Mouse (Mus musculus) brain, adult 10 weeks (tissue): ENCODE results near the gene Med25. TPM values are rescaled to one million over a fixed set of nuclear protein-coding genes. Genes with fewer than 3 reads are reported as not detected.

Source experiments
- polyA plus RNA-seq: library from polyadenylated mRNA; stranded (reverse); fragments of 350-450 nt; fragmentation: Illumina TruSeq; extraction: RNeasy Lipid Tissue Mini Kit (QIAGEN cat#74804); gene quantifications from one replicate; pipeline ENCODE4 v1.2.3, GENCODE M21; 2015; ENCODE audit warnings: low read depth, low replicate concordance

The Med25 gene
- polyA plus RNA-seq, result 56.8 TPM

GRCm38 (mm10) chr7:44892276-44892921 lies at the start of gene Med25:
TSS of gene Med25 (minus strand) at chr7:44892712.

GRCm38 (mm10) chr7:44929204-44930151 lies 37.0 kb upstream of the Med25 start, which contains the start of gene Ap2a1:
TSS of gene Ap2a1 (minus strand) at chr7:44929496.

GRCm38 (mm10) chr7:44895593-44896434 lies 3.3 kb upstream of the Med25 start, which contains the start of gene Fuz:
TSS of gene Fuz (plus strand) at chr7:44896079.

GRCm38 (mm10) chr7:44869697-44870528 lies 22.6 kb downstream of the Med25 start, which contains the start of gene Ptov1:
TSS of gene Ptov1 (minus strand) at chr7:44869788.

GRCm38 (mm10) chr7:44857042-44857552 lies 35.4 kb downstream of the Med25 start, which contains the start of gene Pnkp:
TSS of gene Pnkp (plus strand) at chr7:44857139.

GRCm38 (mm10) chr7:44848561-44849415 lies 43.7 kb downstream of the Med25 start, which contains the start of the genes Akt1s1 and Tbc1d17:
TSS of gene Akt1s1 (plus strand) at chr7:44848991.
TSS of gene Tbc1d17 (minus strand) at chr7:44849079.

Other genes with a start within 250 kb of the Med25 start
- 18.8 TPM for gene Myh14, start 221.9 kb downstream of the Med25 start, polyA plus RNA-seq
- not detected for gene Izumo2, start 184.0 kb downstream of the Med25 start, polyA plus RNA-seq
- 30.2 TPM for gene Vrk3, start 144.3 kb downstream of the Med25 start, polyA plus RNA-seq
- gene Zfp473, start 141.7 kb downstream of the Med25 start, polyA plus RNA-seq, result 0.91 TPM
- gene Nup62, start 76.6 kb downstream of the Med25 start, polyA plus RNA-seq, result 24.4 TPM
- gene Il4i1, start 76.3 kb downstream of the Med25 start, polyA plus RNA-seq, result 0.34 TPM
- 22.3 TPM for gene Atf5, start 76.1 kb downstream of the Med25 start, polyA plus RNA-seq
- gene Akt1s1, start 43.7 kb downstream of the Med25 start, polyA plus RNA-seq, result 53.1 TPM
- gene Tbc1d17, start 43.6 kb downstream of the Med25 start, polyA plus RNA-seq, result 63.8 TPM
- gene Pnkp, start 35.6 kb downstream of the Med25 start, polyA plus RNA-seq, result 27.9 TPM
- gene Ptov1, start 22.9 kb downstream of the Med25 start, polyA plus RNA-seq, result 258 TPM
- 21.6 TPM for gene Fuz, start 3.4 kb upstream of the Med25 start, polyA plus RNA-seq
- gene Ap2a1, start 36.8 kb upstream of the Med25 start, polyA plus RNA-seq, result 188 TPM
- gene Tsks, start 50.5 kb upstream of the Med25 start, polyA plus RNA-seq, result 1.3 TPM
- gene Cpt1c, start 82.1 kb upstream of the Med25 start, polyA plus RNA-seq, result 76.4 TPM
- gene Prmt1, start 93.9 kb upstream of the Med25 start, polyA plus RNA-seq, result 235 TPM
- 45.8 TPM for gene Irf3, start 104.9 kb upstream of the Med25 start, polyA plus RNA-seq
- 3.6 TPM for gene Bcl2l12, start 106.0 kb upstream of the Med25 start, polyA plus RNA-seq
- 83.6 TPM for gene Scaf1, start 123.7 kb upstream of the Med25 start, polyA plus RNA-seq
- gene Rras, start 125.2 kb upstream of the Med25 start, polyA plus RNA-seq, result 17.7 TPM
- gene Prr12, start 160.2 kb upstream of the Med25 start, polyA plus RNA-seq, result 23.9 TPM
- 64.6 TPM for gene Nosip, start 169.7 kb upstream of the Med25 start, polyA plus RNA-seq
- gene Prrg2, start 170.0 kb upstream of the Med25 start, polyA plus RNA-seq, result 11.6 TPM
- 6.6 TPM for gene Rcn3, start 199.5 kb upstream of the Med25 start, polyA plus RNA-seq
- 20.1 TPM for gene Fcgrt, start 211.1 kb upstream of the Med25 start, polyA plus RNA-seq
- gene Rps11, start 231.7 kb upstream of the Med25 start, polyA plus RNA-seq, result 807 TPM
- gene Rpl13a, start 236.0 kb upstream of the Med25 start, polyA plus RNA-seq, result 1,952 TPM
- gene Gm45713, start 243.5 kb upstream of the Med25 start, polyA plus RNA-seq, result not detected
- 11.0 TPM for gene Flt3l, start 243.7 kb upstream of the Med25 start, polyA plus RNA-seq